Mouse (Mus musculus): ENCODE measurements around the gene Sec16b.

GRCm38 (mm10) chr1:157484161-157484560 lies 22.4 kb upstream of the Sec16b start:
- no peak for TF ChIP-seq CTCF (conservative IDR thresholded peaks at IDR 0.05; ENCODE audit: low read length)
- no peak for TF ChIP-seq NANOG (IDR thresholded peaks at IDR 0.05; ENCODE audit: borderline replicate concordance, low read length)
- no peak for TF ChIP-seq POU5F1 (IDR thresholded peaks at IDR 0.05; ENCODE audit: borderline replicate concordance, low read length)

Measured in E14TG2a.4 (cell line).